Mouse (Mus musculus) CD4-positive naive resting alpha-beta T cell, adult 57 days (primary cell): ENCODE results near the gene Cep135. TPM values are rescaled to one million over a fixed set of nuclear protein-coding genes. Genes with fewer than 3 reads are reported as not detected.

Experiments
- total RNA-seq: library from RNA; stranded (reverse); gene quantifications from one replicate; pipeline ENCODE4 v1.2.4, GENCODE M21; 2023

Gene Cep135
- total RNA-seq = 18.1 TPM

DNA sequence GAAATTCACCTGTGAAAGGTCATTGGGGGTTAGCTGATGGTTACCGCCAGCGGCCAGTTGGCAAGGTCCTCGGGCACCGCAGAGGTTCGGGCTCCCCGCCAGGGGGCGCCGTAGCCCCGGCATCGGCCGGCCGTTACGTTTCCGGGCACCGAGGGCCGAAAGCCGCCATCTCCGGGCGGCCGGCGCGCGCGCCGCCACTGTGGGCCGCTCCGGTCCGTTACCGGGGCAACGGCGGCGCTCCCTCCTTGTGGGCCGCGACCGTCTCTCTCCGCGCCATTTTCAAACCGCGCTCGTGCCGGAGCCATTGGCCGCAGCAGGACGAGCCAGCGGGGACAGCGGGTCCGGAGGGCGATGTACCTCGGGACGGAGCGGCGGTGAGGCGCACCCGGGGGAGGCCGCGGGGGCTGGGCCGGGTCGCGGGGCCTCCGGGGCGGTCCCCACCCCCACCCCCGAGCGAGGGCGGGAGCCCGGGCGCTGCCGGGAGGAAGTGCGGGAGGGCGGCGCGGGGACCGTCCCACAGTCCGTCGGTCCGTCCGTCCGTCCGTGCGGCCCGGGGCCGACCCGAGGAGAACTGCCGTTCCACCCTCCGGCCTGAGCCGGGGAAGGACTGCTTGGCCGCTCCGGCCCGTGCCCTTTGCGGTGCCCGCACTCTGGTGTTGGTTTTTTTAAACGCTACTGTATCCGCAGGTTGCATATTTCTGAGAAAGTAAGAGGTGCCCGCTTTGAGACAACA lies at the start of gene Cep135:
Gene Cep135, plus strand, starts transcription at position 148 of the 733 bp plus-strand sequence.

GRCm38 (mm10) chr5:76656212-76656611 lies 67.7 kb downstream of the Cep135 start, which contains the start of gene C530008M17Rik:
Gene C530008M17Rik (plus strand): TSS chr5:76656512.

Other genes with a start within 250 kb of the Cep135 start
- not detected for gene Nmu, start 224.9 kb upstream of the Cep135 start, total RNA-seq
- gene Gm7271, start 104.7 kb upstream of the Cep135 start, total RNA-seq = not detected
- 58.6 TPM for gene Exoc1, start 59.4 kb upstream of the Cep135 start, total RNA-seq
- 2.1 TPM for gene C530008M17Rik, start 67.8 kb downstream of the Cep135 start, total RNA-seq